Mouse (Mus musculus): ENCODE measurements around the gene Snx14. TPM values are rescaled to one million over a fixed set of nuclear protein-coding genes. Genes with fewer than 3 reads are reported as not detected.

Snx14 gene
- polyA plus RNA-seq, 1 experiment from 2014 or later: 29.0 TPM

- Histone ChIP-seq H3K4me3 (replicated peaks) (no peak overlapping the region), H3K9me3 (replicated peaks) (no peaks in the 10 kb centered on the region), H3K36me3 (0 out of 2 replicates have a peak, but pooled peaks cover 3% of the 10 kb centered on the region), H3K27ac (replicated peaks) (no peak overlapping the region), H3K27me3 (no peaks in the 10 kb centered on the region), H3K4me1 (0 out of 2 replicates have a peak, but pooled peaks cover 8% of the 10 kb centered on the region), H3K4me2 (replicated peaks) (no peak overlapping the region), H3K9ac (no peak overlapping the region)
- 88% methylated on average over 4 of the region's 4 CpGs for WGBS
- no peak for ATAC-seq (ENCODE audit: insufficient number of reproducible peaks, low FRiP score, low TSS enrichment, low read depth)
These were observed 72.5 kb downstream of the Snx14 start for GRCm38 (mm10) chr9:88366308-88366707.

GRCm38 (mm10) chr9:88363102-88363501, 75.7 kb downstream of the Snx14 start:
- 0 out of 2 replicates have a peak, but pooled peaks cover 9% of the 10 kb centered on the region for H3K4me1 ChIP-seq
- H3K9ac ChIP-seq: no peak overlapping the region
- no peak for ATAC-seq (ENCODE audit: insufficient number of reproducible peaks, low FRiP score, low TSS enrichment, low read depth)
- 87% methylated on average over 3 of the region's 3 CpGs for WGBS
- no peaks in the 10 kb centered on the region for H3K36me3 ChIP-seq
- H3K27ac ChIP-seq (replicated peaks): no peak overlapping the region
- no peak overlapping the region for H3K4me3 ChIP-seq (replicated peaks)
- H3K4me2 ChIP-seq (replicated peaks): no peak overlapping the region
- no peaks in the 10 kb centered on the region for H3K27me3 ChIP-seq
- H3K9me3 ChIP-seq (replicated peaks): no peaks in the 10 kb centered on the region

DNA sequence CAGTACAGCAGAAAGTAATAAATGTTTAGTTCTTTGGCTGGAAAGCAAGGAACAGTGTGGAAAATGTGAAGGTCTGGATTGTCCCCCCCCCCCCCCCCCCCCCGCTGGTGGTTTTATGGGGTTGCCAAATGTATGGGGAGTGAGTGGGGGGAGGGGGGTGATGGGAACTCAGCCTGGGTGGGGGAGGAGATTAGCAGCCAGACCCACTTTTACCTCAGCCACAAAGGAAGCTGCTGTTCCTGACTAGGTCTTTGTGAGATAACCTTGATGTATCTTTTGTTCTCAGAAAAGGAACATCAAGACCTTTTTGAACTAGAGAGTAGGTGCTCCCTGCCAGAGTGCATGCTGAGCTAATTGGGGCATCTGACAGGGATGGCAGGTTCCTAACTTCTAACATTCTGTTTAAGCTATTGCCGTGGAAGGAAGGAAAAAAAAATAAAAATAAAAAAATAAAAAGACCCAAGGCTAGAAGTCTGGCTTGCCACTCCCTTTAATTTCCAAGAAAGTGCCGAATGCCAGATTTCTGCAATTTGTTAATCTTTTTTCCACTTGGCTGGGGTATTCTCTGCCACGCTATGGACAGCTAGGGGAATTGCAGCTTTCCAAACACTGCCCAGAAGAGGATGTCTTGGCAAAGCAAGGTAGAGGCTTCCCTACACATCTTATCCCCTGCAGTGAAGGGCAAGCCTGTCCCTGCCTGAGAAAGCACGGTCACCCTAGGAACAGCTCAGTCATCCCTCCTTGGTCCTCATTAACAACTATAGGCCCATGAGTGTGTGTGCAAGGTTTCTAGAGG, 76.5 kb downstream of the Snx14 start:
- no peaks in the 10 kb centered on the region for H3K36me3 ChIP-seq
- H3K4me3 ChIP-seq (replicated peaks): no peak overlapping the region
- ATAC-seq (ENCODE audit: insufficient number of reproducible peaks, low FRiP score, low TSS enrichment, low read depth): 0 out of 2 replicates have a peak, but pooled peaks have one; percentile 40
- H3K4me1 ChIP-seq: 0 out of 2 replicates have a peak, but pooled peaks cover 9% of the 10 kb centered on the region
- WGBS: 17% methylated on average over 5 of the region's 5 CpGs
- no peak overlapping the region for H3K4me2 ChIP-seq (replicated peaks)
- no peaks in the 10 kb centered on the region for H3K9me3 ChIP-seq (replicated peaks)
- H3K9ac ChIP-seq: no peak overlapping the region
- no peak overlapping the region; the same call in 1 of the 2 replicates for H3K27ac ChIP-seq (replicated peaks)
- H3K27me3 ChIP-seq: no peaks in the 10 kb centered on the region

GRCm38 (mm10) chr9:88361211-88361909, 77.4 kb downstream of the Snx14 start:
- peak overlapping the region; percentile 63 for H3K27ac ChIP-seq (replicated peaks)

GRCm38 (mm10) chr9:88359140-88359539, 79.6 kb downstream of the Snx14 start:
- no peak overlapping the region for H3K4me3 ChIP-seq (replicated peaks)
- H3K27ac ChIP-seq (replicated peaks): no peak overlapping the region
- 78% methylated on average over 2 of the region's 2 CpGs for WGBS
- H3K4me1 ChIP-seq: 0 out of 2 replicates have a peak, but pooled peaks cover 9% of the 10 kb centered on the region
- no peak for ATAC-seq (ENCODE audit: insufficient number of reproducible peaks, low FRiP score, low TSS enrichment, low read depth)
- no peaks in the 10 kb centered on the region for H3K36me3 ChIP-seq
- no peaks in the 10 kb centered on the region for H3K9me3 ChIP-seq (replicated peaks)
- no peak overlapping the region for H3K4me2 ChIP-seq (replicated peaks)
- H3K9ac ChIP-seq: no peak overlapping the region
- H3K27me3 ChIP-seq: no peaks in the 10 kb centered on the region

More at GRCm38 (mm10) chr9:88361211-88361909, 77.4 kb downstream of the Snx14 start:
- H3K27me3 ChIP-seq: no peaks in the 10 kb centered on the region
- H3K4me2 ChIP-seq (replicated peaks): no peak overlapping the region
- no peak for ATAC-seq (ENCODE audit: insufficient number of reproducible peaks, low FRiP score, low TSS enrichment, low read depth)
- no peak overlapping the region for H3K4me3 ChIP-seq (replicated peaks)
- H3K9me3 ChIP-seq (replicated peaks): no peaks in the 10 kb centered on the region
- 77% methylated on average over 14 of the region's 14 CpGs for WGBS
- H3K36me3 ChIP-seq: no peaks in the 10 kb centered on the region
- H3K9ac ChIP-seq: no peak overlapping the region
- H3K4me1 ChIP-seq: 0 out of 2 replicates have a peak, but pooled peaks cover 9% of the 10 kb centered on the region

DNA sequence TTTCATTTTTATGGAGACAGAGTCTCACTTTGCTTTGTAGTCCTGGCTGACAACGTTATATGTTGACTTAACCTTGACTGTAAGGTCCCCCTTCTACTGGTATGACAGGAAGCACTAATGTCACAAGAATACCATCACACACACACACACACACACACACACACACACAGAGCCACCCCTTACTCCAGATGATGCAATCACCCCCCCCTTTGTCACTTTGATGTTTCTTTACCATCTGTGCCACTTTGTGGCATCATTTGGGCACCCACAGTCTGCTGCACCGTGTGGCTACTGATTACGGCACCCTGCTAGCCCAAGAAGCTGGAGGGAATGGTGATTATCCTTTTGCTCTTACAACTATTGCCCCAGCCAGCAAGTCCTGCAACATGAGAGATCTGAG, 81.6 kb downstream of the Snx14 start:
- H3K27me3 ChIP-seq: no peaks in the 10 kb centered on the region
- no peak overlapping the region for H3K27ac ChIP-seq (replicated peaks)
- ATAC-seq (ENCODE audit: insufficient number of reproducible peaks, low FRiP score, low TSS enrichment, low read depth): no peak
- H3K9me3 ChIP-seq (replicated peaks): no peaks in the 10 kb centered on the region
- no peak overlapping the region for H3K4me2 ChIP-seq (replicated peaks)
- H3K4me3 ChIP-seq (replicated peaks): no peak overlapping the region
- 54% methylated on average over 3 of the region's 3 CpGs for WGBS
- no peaks in the 10 kb centered on the region for H3K36me3 ChIP-seq
- peaks cover 19% of the 10 kb centered on the region for H3K4me1 ChIP-seq
- no peak overlapping the region for H3K9ac ChIP-seq

GRCm38 (mm10) chr9:88353459-88353858, 85.3 kb downstream of the Snx14 start:
- 83% methylated on average over 7 of the region's 7 CpGs for WGBS
- H3K4me2 ChIP-seq (replicated peaks): no peak overlapping the region
- H3K9me3 ChIP-seq (replicated peaks): no peaks in the 10 kb centered on the region
- no peak overlapping the region for H3K4me3 ChIP-seq (replicated peaks)
- peaks cover 28% of the 10 kb centered on the region for H3K4me1 ChIP-seq
- H3K27me3 ChIP-seq: no peaks in the 10 kb centered on the region
- H3K27ac ChIP-seq (replicated peaks): no peak overlapping the region
- no peaks in the 10 kb centered on the region for H3K36me3 ChIP-seq
- no peak overlapping the region for H3K9ac ChIP-seq
- ATAC-seq (ENCODE audit: insufficient number of reproducible peaks, low FRiP score, low TSS enrichment, low read depth): no peak

DNA sequence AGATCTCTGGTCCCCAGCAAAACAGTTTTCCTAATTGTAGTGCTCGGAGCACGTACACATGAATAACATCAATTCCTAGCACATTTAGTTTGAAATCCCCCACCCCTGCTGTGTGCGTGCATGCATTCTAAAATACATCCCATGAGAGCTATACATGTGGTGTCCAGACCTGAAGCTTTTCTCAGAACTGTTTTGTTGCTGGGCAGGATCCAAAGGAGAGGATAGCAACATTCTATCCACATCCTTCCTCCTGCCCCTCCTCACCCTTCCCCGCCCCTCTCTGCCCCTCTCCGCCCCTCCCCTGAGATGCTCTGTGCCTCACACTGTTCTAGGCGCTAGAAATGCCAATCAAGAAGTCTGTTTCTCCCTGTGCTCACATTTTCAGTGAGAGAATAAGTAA, 86.0 kb downstream of the Snx14 start:
- Histone ChIP-seq H3K4me1 (peaks cover 28% of the 10 kb centered on the region), H3K9me3 (replicated peaks) (no peaks in the 10 kb centered on the region), H3K4me2 (replicated peaks) (no peak overlapping the region), H3K27me3 (no peaks in the 10 kb centered on the region), H3K27ac (replicated peaks) (peak overlapping the region; percentile 48; the same call in 1 of the 2 replicates), H3K9ac (no peak overlapping the region), H3K36me3 (no peaks in the 10 kb centered on the region), H3K4me3 (replicated peaks) (no peak overlapping the region)
- ATAC-seq (ENCODE audit: insufficient number of reproducible peaks, low FRiP score, low TSS enrichment, low read depth): peak; percentile 79
- 41% methylated on average over 6 of the region's 6 CpGs for WGBS

DNA sequence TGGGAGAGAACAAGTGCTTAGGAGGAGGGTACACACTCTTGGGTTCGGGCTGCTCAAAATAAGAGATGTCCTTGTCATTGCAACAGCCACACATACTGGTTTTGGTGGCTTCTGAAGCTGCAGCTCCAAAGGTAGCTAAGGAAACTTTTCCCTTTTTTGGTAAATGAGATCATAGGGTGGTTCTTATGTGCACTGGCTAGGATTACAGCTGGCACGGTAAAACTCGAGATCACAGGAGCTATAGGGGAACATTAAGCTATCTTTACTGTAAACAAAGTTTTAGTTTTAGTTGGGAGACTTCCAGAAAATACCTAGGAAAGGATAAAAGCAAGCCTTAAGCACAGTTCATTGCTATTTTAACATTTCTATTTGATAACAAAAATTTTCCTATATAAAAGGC, 87.6 kb downstream of the Snx14 start:
- Histone ChIP-seq H3K27me3 (no peaks in the 10 kb centered on the region), H3K9ac (no peak overlapping the region), H3K9me3 (replicated peaks) (no peaks in the 10 kb centered on the region), H3K4me2 (replicated peaks) (no peak overlapping the region), H3K4me3 (replicated peaks) (no peak overlapping the region), H3K27ac (replicated peaks) (no peak overlapping the region), H3K4me1 (peaks cover 28% of the 10 kb centered on the region), H3K36me3 (no peaks in the 10 kb centered on the region)
- WGBS: 43% methylated on average over 3 of the region's 3 CpGs
- no peak for ATAC-seq (ENCODE audit: insufficient number of reproducible peaks, low FRiP score, low TSS enrichment, low read depth)

DNA sequence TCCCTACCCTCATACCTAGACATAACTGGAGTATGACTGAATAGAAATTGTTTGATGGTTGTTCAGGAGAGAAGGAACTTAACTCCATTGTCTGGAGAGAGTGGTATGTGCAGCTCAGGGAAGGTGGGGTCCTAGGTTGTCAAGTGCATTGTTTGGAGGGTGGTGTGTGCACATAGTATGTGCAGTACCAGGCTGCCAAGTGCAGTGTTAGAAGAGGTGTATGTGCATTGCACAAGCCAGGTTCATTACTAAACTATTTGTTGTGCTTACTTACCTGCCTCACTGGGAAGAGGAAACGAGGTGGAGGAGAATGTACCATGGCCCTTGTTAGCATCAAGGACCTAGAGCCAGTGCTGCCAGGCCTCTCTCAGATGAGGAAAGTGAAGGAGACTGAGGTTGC, 88.4 kb downstream of the Snx14 start:
- H3K36me3 ChIP-seq: no peaks in the 10 kb centered on the region

DNA sequence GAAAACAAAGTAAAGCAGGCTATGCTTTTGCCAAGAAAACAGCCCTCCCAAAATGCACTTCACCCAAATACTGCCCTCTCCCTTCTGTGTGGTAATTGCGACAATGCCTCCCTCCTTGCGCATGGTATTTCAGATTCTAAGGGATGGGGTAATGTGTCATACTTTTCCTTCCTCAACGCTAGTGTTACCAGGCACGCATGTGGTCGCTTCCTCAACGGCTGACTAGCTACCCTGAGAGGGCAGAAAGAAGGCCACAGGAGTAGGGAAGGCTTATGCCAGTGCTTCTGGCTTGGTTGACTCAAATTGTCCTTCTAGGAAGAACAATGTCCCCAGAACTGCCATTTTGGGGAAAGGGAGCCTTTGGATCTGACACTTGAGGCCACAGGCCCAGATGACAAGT, 90.1 kb downstream of the Snx14 start:
- ATAC-seq (ENCODE audit: insufficient number of reproducible peaks, low FRiP score, low TSS enrichment, low read depth): no peak
- H3K27me3 ChIP-seq: no peaks in the 10 kb centered on the region
- H3K36me3 ChIP-seq: no peaks in the 10 kb centered on the region
- H3K4me2 ChIP-seq (replicated peaks): no peak overlapping the region
- 88% methylated on average over 6 of the region's 6 CpGs for WGBS
- H3K4me1 ChIP-seq: peaks cover 28% of the 10 kb centered on the region
- H3K9ac ChIP-seq: no peak overlapping the region
- no peak overlapping the region for H3K27ac ChIP-seq (replicated peaks)
- H3K4me3 ChIP-seq (replicated peaks): no peak overlapping the region
- H3K9me3 ChIP-seq (replicated peaks): no peaks in the 10 kb centered on the region

More for the DNA sequence above, 88.4 kb downstream of the Snx14 start:
- Histone ChIP-seq H3K9ac (no peak overlapping the region), H3K27me3 (no peaks in the 10 kb centered on the region), H3K4me1 (peaks cover 28% of the 10 kb centered on the region), H3K4me3 (replicated peaks) (no peak overlapping the region), H3K9me3 (replicated peaks) (no peaks in the 10 kb centered on the region), H3K27ac (replicated peaks) (no peak overlapping the region), H3K4me2 (replicated peaks) (no peak overlapping the region)
- no peak for ATAC-seq (ENCODE audit: insufficient number of reproducible peaks, low FRiP score, low TSS enrichment, low read depth)
- WGBS: 76% methylated on average over 1 of the region's 1 CpGs
